Mouse (Mus musculus) intestine, postnatal 0 days (tissue): Measurements from ENCODE around the gene Wwc1. TPM values are rescaled to one million over a fixed set of nuclear protein-coding genes. Genes with fewer than 3 reads are reported as not detected.

ENCODE experiments used
- ATAC-seq: fragments of 200-750 bp; cut with Nextera tagmentation; 2 replicates; pipeline ENCODE4 v1.8.0; 2017; ENCODE audit warnings: mild to moderate bottlenecking, moderate TSS enrichment, moderate library complexity
- H3K27ac ChIP-seq: fragments of 300-500 bp; sonication (generic); 2 replicates; pipeline ENCODE4 v1.5.1; 2014; ENCODE audit warnings: mild to moderate bottlenecking, low read depth, low read length, moderate library complexity
- H3K27me3 ChIP-seq: fragments of 300-500 bp; sonication (generic); replicated peaks from 2 replicates; pipeline ENCODE4 v1.6.1; 2014; ENCODE audit warnings: low read length, mixed read lengths; ENCODE audit not compliant: control insufficient read depth, insufficient read depth
- H3K36me3 ChIP-seq: fragments of 300-500 bp; sonication (generic); 2 replicates; pipeline ENCODE4 v1.6.1; 2014; ENCODE audit warnings: mild to moderate bottlenecking, moderate library complexity; ENCODE audit not compliant: control insufficient read depth, insufficient read depth
- H3K4me1 ChIP-seq: fragments of 300-500 bp; sonication (generic); replicated peaks from 2 replicates; pipeline ENCODE4 v1.6.1; 2014; ENCODE audit warnings: antibody characterized with exemption, low read length, mixed read lengths; ENCODE audit not compliant: control insufficient read depth, insufficient read depth
- H3K4me2 ChIP-seq: fragments of 300-500 bp; sonication (generic); replicated peaks from 2 replicates; pipeline ENCODE4 v1.6.1; 2014; ENCODE audit warnings: low read depth, mild to moderate bottlenecking, moderate library complexity
- H3K4me3 ChIP-seq: fragments of 300-500 bp; sonication (generic); 2 replicates; pipeline ENCODE4 v1.5.1; 2014; ENCODE audit warnings: low read depth, low read length
- H3K9ac ChIP-seq: fragments of 300-500 bp; sonication (generic); 2 replicates; pipeline ENCODE4 v1.6.1; 2014; ENCODE audit warnings: mild to moderate bottlenecking, low read depth, low read length
- H3K9me3 ChIP-seq: fragments of 300-500 bp; sonication (generic); 2 replicates; pipeline ENCODE4 v1.6.1; 2016; ENCODE audit warnings: mixed run types; ENCODE audit not compliant: control insufficient read depth
- CTCF ChIP-seq: sonication (generic); IDR thresholded peaks from 2 replicates; pipeline ENCODE4 v1.5.1; 2016; ENCODE audit warnings: low read depth, mild to moderate bottlenecking, control low read depth, antibody characterized with exemption, moderate library complexity
- WGBS: fragments of 180-500 bp; shearing (Covaris S2); extraction: QIAGEN DNeasy Blood & Tissue Kit; methylation state at CpG from one replicate; pipeline ENCODE4 v1.1.7; 2014; 5-methylcytosine and 5-hydroxymethylcytosine counted together
- polyA plus RNA-seq: library from polyadenylated mRNA; unstranded; fragments of >200 nt; fragmentation: Nextera tagmentation; extraction: Ambion mirVana; gene quantifications from 2 replicates; pipeline ENCODE4 v1.2.1, GENCODE M21; 2015

Wwc1 gene
- polyA plus RNA-seq, 1 experiment from 2014 or later = 16.1 TPM

DNA sequence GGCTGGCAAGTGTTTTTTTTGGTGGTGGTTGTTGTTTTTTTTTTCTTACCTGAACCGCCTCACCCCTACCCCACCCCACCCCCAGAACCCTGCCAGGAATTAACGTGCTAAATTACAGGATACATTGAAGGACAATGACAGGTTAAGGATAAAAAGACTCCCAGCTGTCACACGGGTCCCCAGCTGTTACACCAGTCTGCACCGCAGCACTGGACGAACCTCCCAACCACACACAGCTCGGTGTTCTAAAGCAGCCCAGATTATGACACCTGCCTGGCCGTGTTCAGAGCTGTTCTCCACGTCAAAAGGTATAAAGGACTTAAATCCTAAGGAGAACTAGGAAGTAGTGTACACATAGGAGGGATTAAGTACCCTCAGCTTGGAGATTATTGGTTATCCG, 88.0 kb downstream of the Wwc1 start:
- ATAC-seq = no peak
- 77% methylated on average over 9 of the region's 9 CpGs for WGBS

DNA sequence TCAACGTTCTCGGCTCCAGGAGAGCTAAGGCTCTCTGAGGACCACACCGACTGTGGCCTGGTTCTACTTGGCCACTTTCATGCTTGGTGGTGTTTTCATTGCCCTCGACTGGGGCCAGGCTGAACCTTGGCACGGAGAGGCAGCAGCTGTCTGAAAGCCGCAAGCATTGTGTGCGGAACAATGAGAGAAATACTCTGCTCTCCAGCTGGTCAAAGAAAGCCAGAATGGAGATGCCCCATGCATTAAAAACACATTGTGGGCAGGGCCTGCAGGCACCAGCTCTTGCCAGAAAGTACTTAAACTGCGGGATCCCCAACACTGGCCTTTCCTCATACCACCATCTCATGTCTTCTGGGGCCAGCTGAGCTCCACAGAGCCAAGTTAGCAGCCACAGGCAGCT, 91.5 kb downstream of the Wwc1 start:
- Histone ChIP-seq H3K9ac (no peak overlapping the region), H3K4me2 (no peak overlapping the region), H3K9me3 (no peaks in the 10 kb centered on the region), H3K4me3 (no peak overlapping the region), H3K36me3 (peaks cover 24% of the 10 kb centered on the region; the same call in 1 of the 2 replicates), H3K4me1 (no peaks in the 10 kb centered on the region), H3K27ac (no peak overlapping the region), H3K27me3 (no peaks in the 10 kb centered on the region)
- WGBS = 89% methylated on average over 8 of the region's 8 CpGs
- no peak for TF ChIP-seq CTCF
- no peak for ATAC-seq

More for the DNA sequence above, 88.0 kb downstream of the Wwc1 start:
- no peak for TF ChIP-seq CTCF
- no peaks in the 10 kb centered on the region for H3K4me1 ChIP-seq
- no peak overlapping the region for H3K27ac ChIP-seq
- H3K9ac ChIP-seq = no peak overlapping the region
- H3K4me3 ChIP-seq = no peak overlapping the region
- no peaks in the 10 kb centered on the region for H3K27me3 ChIP-seq
- no peak overlapping the region for H3K4me2 ChIP-seq
- no peaks in the 10 kb centered on the region for H3K9me3 ChIP-seq
- H3K36me3 ChIP-seq = peaks cover 28% of the 10 kb centered on the region; the same call in 1 of the 2 replicates

DNA sequence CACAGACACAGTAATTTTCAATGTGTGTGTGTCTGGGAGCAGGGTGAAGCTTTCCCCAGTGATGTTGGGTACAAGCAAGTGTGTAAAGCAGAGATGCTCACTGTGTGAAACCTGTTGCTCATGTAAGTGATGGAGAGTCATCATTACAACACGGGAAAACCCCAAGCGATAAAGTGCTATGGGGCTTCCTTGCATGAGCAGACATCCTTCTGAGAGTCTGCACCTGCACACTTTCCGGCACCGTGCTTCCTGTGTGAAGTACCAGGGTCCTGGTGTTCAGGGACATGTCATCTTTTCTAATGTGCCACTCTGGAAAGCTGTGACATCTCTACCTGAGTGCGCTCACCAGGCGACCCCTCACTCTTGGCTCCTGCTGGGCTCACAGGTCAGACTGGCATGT, 97.5 kb downstream of the Wwc1 start:
- no peaks in the 10 kb centered on the region for H3K4me1 ChIP-seq
- H3K9me3 ChIP-seq = no peaks in the 10 kb centered on the region
- no peak for ATAC-seq
- no peak overlapping the region for H3K4me3 ChIP-seq
- WGBS = 97% methylated on average over 6 of the region's 6 CpGs
- peaks cover 27% of the 10 kb centered on the region for H3K36me3 ChIP-seq
- no peak overlapping the region for H3K27ac ChIP-seq
- no peak for TF ChIP-seq CTCF
- H3K9ac ChIP-seq = no peak overlapping the region
- no peak overlapping the region for H3K4me2 ChIP-seq
- H3K27me3 ChIP-seq = no peaks in the 10 kb centered on the region

DNA sequence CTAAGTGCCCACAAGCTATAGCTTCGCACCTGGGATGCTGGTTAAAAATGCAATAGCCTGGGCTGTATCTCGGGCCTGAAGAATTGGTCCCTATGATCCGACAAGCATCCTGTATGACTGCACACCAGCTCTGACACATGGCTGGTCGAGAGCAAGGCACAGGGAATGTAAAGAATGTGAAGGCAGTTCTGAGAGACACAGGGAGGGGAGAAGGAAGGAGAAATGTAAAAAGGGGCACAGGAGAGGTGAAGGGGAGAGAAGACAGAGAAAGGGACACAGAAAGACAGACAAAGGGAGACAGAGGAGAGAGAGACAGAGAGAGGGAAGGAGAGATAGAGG, 101.8 kb downstream of the Wwc1 start:
- H3K27ac ChIP-seq = no peak overlapping the region
- no peak for ATAC-seq
- H3K9me3 ChIP-seq = no peaks in the 10 kb centered on the region
- TF ChIP-seq CTCF = no peak
- no peak overlapping the region for H3K4me2 ChIP-seq
- no peaks in the 10 kb centered on the region for H3K4me1 ChIP-seq
- peaks cover 35% of the 10 kb centered on the region for H3K36me3 ChIP-seq
- no peaks in the 10 kb centered on the region for H3K27me3 ChIP-seq
- 62% methylated on average over 4 of the region's 4 CpGs for WGBS
- H3K9ac ChIP-seq = no peak overlapping the region
- H3K4me3 ChIP-seq = no peak overlapping the region

DNA sequence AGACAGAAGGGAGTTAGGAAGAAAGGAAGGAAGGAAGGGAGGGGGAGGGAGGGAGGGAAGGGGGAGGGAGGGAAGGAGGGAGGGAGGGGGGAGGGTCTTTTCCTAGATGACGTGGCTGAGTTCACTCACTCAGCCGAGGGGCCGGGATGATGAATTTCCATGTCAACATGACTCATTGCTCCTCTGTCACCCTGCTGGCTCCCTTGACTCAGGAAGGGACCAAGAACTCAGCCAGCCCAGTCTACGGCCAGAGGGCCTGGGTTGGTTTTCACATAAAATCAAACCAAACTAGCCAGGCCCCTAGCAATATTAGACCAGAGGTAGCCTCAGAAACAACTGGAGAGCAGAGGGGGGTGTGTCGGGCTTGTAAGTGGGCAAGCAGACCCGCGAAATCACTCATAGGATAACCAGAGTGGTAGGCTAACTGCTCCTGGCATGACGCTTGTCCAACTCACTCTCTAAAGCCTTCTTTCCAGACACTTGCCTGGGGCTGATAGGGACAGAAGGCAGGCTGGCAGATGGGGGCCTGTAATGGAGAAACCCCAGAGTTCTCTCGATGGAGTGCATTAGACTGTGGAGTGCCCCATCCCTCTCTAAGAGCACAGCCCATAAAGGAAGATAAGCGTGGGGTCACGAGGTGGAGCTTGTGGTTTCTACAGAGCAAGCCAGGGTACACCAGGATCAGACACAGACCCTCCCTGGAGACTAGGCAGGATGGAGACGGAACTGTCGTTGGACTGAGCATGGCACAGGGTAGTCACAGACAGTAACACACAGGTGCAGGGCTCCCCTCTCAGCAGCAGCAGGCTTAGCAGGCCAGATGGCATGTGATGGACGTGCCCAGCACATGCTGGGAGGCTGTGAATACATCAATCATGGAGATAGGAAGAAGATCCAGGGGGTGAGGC, 102.4 kb downstream of the Wwc1 start:
- peaks cover 28% of the 10 kb centered on the region for H3K36me3 ChIP-seq
- no peaks in the 10 kb centered on the region for H3K27me3 ChIP-seq
- H3K4me1 ChIP-seq = no peaks in the 10 kb centered on the region
- TF ChIP-seq CTCF = no peak
- ATAC-seq = no peak
- H3K27ac ChIP-seq = no peak overlapping the region
- no peaks in the 10 kb centered on the region for H3K9me3 ChIP-seq
- no peak overlapping the region for H3K4me3 ChIP-seq
- H3K4me2 ChIP-seq = no peak overlapping the region
- no peak overlapping the region for H3K9ac ChIP-seq
- 73% methylated on average over 14 of the region's 14 CpGs for WGBS

DNA sequence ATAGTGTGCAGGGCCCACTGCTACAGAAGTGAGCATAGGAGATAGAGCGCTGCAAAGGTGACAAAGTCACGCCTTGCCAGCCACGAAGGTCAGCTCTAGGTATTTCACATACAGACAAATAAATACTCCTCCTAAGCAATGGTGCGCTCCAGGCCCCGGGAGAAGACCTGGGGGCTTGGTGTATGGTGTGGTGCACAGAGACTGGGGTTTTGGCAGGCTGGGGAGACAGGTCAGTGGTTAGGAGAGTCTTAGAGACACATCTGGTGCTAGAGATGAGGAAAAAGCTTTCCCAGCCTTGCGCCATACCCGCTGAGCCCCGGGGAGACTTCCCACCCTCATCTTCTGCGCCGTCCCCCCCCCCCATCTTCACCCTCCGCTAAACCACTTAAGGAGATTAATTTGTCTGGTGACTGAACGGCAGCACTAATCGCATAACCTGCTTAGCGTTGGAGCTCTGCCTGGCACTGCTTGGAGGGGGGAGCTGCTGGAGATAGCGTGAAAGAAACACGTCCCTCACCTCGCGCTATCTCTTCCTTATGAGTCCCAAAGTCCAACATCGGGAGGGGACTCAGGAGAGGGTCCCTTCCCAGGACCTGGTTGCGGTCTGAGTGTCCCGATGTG, 106.6 kb downstream of the Wwc1 start:
- ATAC-seq = no peak; the same call in 1 of the 2 replicates
- no peak for TF ChIP-seq CTCF
- WGBS = 40% methylated on average over 20 of the region's 21 CpGs

More for the DNA sequence above, 106.6 kb downstream of the Wwc1 start:
- H3K27me3 ChIP-seq = no peaks in the 10 kb centered on the region
- H3K9me3 ChIP-seq = no peaks in the 10 kb centered on the region
- H3K9ac ChIP-seq = no peak overlapping the region
- peaks cover 27% of the 10 kb centered on the region for H3K36me3 ChIP-seq
- no peaks in the 10 kb centered on the region for H3K4me1 ChIP-seq
- H3K27ac ChIP-seq = no peak overlapping the region
- no peak overlapping the region for H3K4me3 ChIP-seq
- no peak overlapping the region for H3K4me2 ChIP-seq
